Mouse (Mus musculus) ES-E14 (cell line): Measurements from ENCODE around the gene Efna5. TPM values are rescaled to one million over a fixed set of nuclear protein-coding genes. Genes with fewer than 3 reads are reported as not detected.
A peak's percentile ranks its signal among the peaks of the same experiment; 100 is the strongest.

Experiments used
- DNase-seq: peaks from one replicate; pipeline ENCODE4 v3.0.0-alpha.2; 2013; ENCODE audit warnings: low read depth, low spot score
- H3K27ac ChIP-seq: 2 replicates; pipeline ENCODE4 v1.5.1; 2012; ENCODE audit warnings: low read depth, mild to moderate bottlenecking, low read length, moderate library complexity, mixed read lengths; ENCODE audit not compliant: poor library complexity, insufficient read depth, severe bottlenecking
- H3K36me3 ChIP-seq: 2 replicates; pipeline ENCODE4 v1.6.1; 2012; ENCODE audit warnings: mild to moderate bottlenecking, low read length, moderate library complexity, mixed read lengths; ENCODE audit not compliant: control insufficient read depth, poor library complexity, insufficient read depth, severe bottlenecking
- H3K4me1 ChIP-seq, 2 experiments: fragments of 150-350 bp in 1 of 2; sonication (generic) in 1 of 2; 2 replicates each; pipeline ENCODE4 v1.6.1; 2012; ENCODE audit warnings: low read length in 2 of 2, mild to moderate bottlenecking in 1 of 2, mixed read lengths in 1 of 2; ENCODE audit not compliant: control insufficient read depth in 2 of 2, insufficient read depth in 2 of 2, poor library complexity in 1 of 2
- H3K4me3 ChIP-seq, 2 experiments: fragments of 150-350 bp in 1 of 2; sonication (generic) in 1 of 2; 2 replicates each; pipeline ENCODE4 v1.5.1; 2012; ENCODE audit warnings: low read length in 2 of 2, low read depth in 1 of 2, mild to moderate bottlenecking in 1 of 2, mixed read lengths in 1 of 2; ENCODE audit not compliant: insufficient read depth in 1 of 2, poor library complexity in 1 of 2, severe bottlenecking in 1 of 2
- H3K9ac ChIP-seq: 2 replicates; pipeline ENCODE4 v1.6.1; 2012; ENCODE audit warnings: low read depth, mild to moderate bottlenecking, low read length, mixed read lengths; ENCODE audit not compliant: poor library complexity, insufficient read depth, severe bottlenecking
- H3K9me3 ChIP-seq: fragments of 150-350 bp; sonication (generic); 2 replicates; pipeline ENCODE4 v1.6.1; 2012; ENCODE audit warnings: low read depth, mild to moderate bottlenecking, low read length; ENCODE audit not compliant: control insufficient read depth, insufficient read depth
- CHD2 ChIP-seq: IDR thresholded peaks from 2 replicates; pipeline ENCODE4 v1.6.1; 2014; ENCODE audit warnings: mild to moderate bottlenecking, low read depth, low read length, inconsistent platforms
- HCFC1 ChIP-seq: IDR thresholded peaks from 2 replicates; pipeline ENCODE4 v1.6.1; 2012; ENCODE audit warnings: low read length, inconsistent platforms, borderline replicate concordance; ENCODE audit not compliant: insufficient read depth
- MAFK ChIP-seq: IDR thresholded peaks from 2 replicates; pipeline ENCODE4 v1.6.1; 2014; ENCODE audit warnings: mild to moderate bottlenecking, low read depth, low read length, inconsistent platforms; ENCODE audit not compliant: insufficient read depth
- ZC3H11A ChIP-seq: IDR thresholded peaks from 2 replicates; pipeline ENCODE4 v1.6.1; 2012; ENCODE audit warnings: low read depth, mild to moderate bottlenecking, inconsistent platforms, low read length, borderline replicate concordance
- ZNF384 ChIP-seq: IDR thresholded peaks from 2 replicates; pipeline ENCODE4 v1.6.1; 2012; ENCODE audit warnings: low read depth, low read length, inconsistent platforms
- in situ Hi-C, 2 experiments: fragments of 600-800 bp; cut with MboI; formaldehyde crosslinking; loops; one replicate each; pipeline ENCODE4 v1.15.1; 2025; ENCODE audit warnings: low sequenced_read_pairs in 2 of 2, inconsistent platforms in 1 of 2; ENCODE audit not compliant: unreplicated experiment in 2 of 2
- total RNA-seq: library from RNA; depleted of rRNA; stranded (reverse); fragments of 300-350 nt; gene quantifications from 2 replicates; pipeline ENCODE4 v1.2.3, GENCODE M21; 2012

Gene Efna5
- total RNA-seq, 1 experiment: 3.8 TPM

DNA sequence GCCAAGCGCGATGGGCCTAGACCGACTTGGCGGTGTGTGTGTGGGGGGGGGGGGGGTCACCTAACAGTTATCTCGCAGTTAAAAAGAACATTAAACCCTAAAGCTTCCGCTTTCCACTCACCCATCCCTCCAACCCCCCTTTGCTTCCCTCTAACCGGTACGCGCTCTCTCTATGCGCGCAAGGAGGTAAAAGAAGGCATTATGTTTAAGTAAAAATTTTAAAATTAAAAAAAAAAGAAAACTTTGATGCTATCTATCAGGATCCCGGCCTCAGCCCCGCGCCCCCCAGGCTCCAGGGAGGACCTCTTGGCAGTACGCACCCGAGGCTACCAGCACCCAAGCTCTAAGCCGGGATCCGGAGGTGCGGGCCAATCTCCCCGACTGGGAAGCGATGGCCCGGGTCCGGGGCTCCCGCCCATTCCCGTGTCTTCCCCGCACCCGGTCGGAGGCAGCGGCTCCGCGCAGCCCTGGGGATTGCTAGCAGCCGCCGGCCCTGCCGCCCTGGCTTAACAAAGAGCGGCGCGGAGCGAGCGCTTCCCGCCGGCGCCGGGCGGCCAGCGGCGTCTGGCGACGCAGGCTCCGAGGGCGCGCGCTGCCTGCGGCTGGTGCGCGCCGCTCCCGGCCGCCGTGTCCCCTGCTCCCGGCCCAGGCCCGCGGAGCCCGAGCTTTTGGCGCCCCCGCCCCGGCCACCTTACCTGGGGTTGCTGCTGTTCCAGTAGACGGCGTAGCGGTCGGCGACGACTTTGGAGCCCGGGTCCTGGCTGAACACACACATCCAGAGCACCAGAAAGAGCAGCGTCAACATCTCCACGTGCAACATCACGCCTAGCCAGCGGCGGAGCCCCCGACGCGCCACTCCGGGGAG lies 574 bp downstream of the Efna5 start:
- DNase-seq: no peak
- Histone ChIP-seq H3K4me3 (peak overlapping the region; percentile 71 to 91), H3K4me1 (no peaks in the 10 kb centered on the region), H3K9ac (peak overlapping the region; percentile 70), H3K36me3 (no peaks in the 10 kb centered on the region), H3K9me3 (no peaks in the 10 kb centered on the region), H3K27ac (no peak overlapping the region)
- in situ Hi-C loops: no loop called here
- TF ChIP-seq ZNF384 (no peak), ZC3H11A (no peak), CHD2 (no peak), MAFK (no peak), HCFC1 (no peak)

DNA sequence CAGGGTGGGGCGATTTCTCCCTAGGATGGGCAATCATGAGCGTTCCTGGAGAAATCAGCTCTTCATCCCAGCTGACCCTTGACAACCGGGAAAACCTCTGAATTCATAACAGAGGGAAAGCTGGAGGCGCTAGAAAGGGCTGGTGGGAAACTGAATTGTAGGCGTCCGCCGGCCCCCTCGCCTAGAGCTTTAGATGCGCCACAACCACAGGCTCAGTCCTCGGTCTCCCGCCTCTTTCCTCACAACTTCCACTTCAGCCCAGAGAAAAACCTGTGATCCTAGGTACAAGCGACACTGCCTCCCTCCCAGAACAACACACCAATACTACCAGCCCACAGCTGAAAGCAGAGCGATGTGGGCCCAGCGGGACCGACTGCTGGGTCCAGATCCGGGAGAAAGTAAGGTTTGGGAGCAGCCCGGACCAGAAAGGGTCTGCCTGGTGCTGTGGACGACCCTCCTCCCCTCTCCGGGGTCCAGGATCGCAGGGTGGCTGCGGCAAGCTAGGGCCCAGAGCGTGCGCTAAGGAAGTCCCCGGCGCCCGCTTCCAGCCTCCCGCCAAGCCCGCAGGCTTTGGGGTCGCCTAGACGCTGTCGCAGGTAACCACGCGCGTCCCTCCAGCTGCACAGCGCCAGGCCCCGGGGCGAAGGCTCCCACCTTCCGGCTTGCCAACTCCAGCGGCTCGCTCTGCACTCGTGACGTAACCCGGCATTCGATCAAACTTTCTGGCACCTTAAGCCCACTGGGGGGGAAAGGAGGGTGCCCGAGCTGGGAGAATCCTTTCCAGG lies 1.4 kb downstream of the Efna5 start:
- DNase-seq: no peak
- Histone ChIP-seq H3K4me1 (no peaks in the 10 kb centered on the region), H3K9ac (peak overlapping the region; percentile 3), H3K36me3 (no peaks in the 10 kb centered on the region), H3K4me3 (peak overlapping the region; percentile 71 to 91), H3K9me3 (no peaks in the 10 kb centered on the region), H3K27ac (no peak overlapping the region)
- in situ Hi-C loops: no loop called here
- no peak for TF ChIP-seq CHD2
- no peak for TF ChIP-seq MAFK
- no peak for TF ChIP-seq HCFC1
- TF ChIP-seq ZNF384: no peak
- TF ChIP-seq ZC3H11A: no peak

DNA sequence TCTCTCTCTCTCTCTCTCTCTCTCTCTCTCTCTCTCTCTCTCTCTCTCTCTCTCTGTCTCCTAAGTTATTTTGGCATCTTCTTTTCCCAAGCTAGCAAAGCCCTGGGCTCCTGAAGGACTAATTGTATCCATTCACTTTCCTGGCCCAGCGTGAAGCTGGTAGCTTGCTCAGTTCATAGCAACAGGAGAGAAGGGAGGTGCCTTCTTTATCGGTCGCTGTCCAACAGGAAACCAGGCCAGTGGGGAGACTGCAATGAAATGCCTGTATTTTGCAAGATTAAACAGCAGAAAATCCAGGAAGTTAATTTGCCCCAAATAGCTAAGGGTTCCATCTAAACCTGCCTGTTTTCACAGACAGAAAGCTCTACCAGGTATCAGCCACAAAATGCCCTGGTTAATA lies 5.4 kb downstream of the Efna5 start:
- Histone ChIP-seq H3K9me3 (no peaks in the 10 kb centered on the region), H3K27ac (no peak overlapping the region), H3K36me3 (no peaks in the 10 kb centered on the region), H3K9ac (no peak overlapping the region), H3K4me3 (no peak overlapping the region), H3K4me1 (no peaks in the 10 kb centered on the region)
- in situ Hi-C loops: no loop called here
- TF ChIP-seq HCFC1: no peak
- TF ChIP-seq CHD2: no peak
- no peak for TF ChIP-seq ZC3H11A
- no peak for TF ChIP-seq MAFK
- TF ChIP-seq ZNF384: no peak
- no peak for DNase-seq

DNA sequence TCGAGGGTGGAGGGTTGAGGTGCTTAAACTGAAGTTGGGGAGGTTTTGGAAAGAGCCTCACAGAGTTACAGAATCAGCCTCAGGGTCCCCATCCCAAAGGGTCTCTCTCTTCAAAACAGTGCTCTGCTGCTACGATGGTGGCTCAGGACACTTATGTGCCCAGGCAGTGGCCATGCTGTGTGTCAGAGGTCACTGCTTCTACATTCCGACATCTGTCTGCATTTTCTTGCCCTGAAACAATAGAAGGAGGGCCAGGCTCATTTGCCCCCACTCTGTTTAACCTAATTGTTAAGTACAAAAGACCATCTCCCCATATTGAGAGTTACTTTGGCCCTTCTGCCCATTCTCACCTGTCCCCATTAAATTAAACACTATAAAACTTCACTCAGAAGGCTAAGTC lies 9.2 kb downstream of the Efna5 start:
- no peaks in the 10 kb centered on the region for H3K36me3 ChIP-seq
- H3K4me1 ChIP-seq: no peaks in the 10 kb centered on the region
- in situ Hi-C loops: no loop called here
- no peak overlapping the region for H3K27ac ChIP-seq
- no peak for DNase-seq
- no peak overlapping the region for H3K9ac ChIP-seq
- TF ChIP-seq CHD2 (no peak), ZC3H11A (no peak), ZNF384 (no peak), HCFC1 (no peak), MAFK (no peak)
- H3K4me3 ChIP-seq: no peak overlapping the region
- no peaks in the 10 kb centered on the region for H3K9me3 ChIP-seq
